Mouse (Mus musculus): ENCODE data around the gene Rpl7l1.

DNA sequence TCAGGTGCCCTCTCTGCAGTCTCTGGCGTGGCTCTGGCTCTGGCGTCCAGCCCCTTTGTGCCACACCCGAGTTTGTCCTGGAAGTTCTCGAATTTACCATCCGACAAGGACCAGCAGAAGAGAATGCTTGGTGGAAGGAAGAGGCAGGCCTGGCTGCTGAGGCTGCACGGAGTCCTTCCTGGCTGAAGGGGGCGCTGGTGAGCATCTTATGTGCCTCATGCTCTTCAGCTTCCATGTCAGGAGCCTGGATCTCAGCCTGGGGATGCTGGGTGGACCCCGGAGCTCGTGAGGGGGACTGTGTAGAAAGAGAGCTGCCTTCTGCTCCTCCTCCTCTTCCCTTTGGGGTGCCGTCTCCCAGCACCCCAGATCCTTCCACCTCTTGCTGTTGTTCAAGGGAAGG, 46.3 kb downstream of the Rpl7l1 start:
- TF ChIP-seq CTCF (IDR thresholded peaks at IDR 0.05) (peak; percentile 66), EP300 (IDR thresholded peaks at IDR 0.05) (no peak)
